Mouse (Mus musculus) G1E-ER4 (cell line): ENCODE results near the gene Ninj2. TPM values are rescaled to one million over a fixed set of nuclear protein-coding genes. Genes with fewer than 3 reads are reported as not detected.

Source experiments
- GATA1 ChIP-seq: IDR thresholded peaks from one replicate; pipeline ENCODE4 v1.8.0; 2012; ENCODE audit warnings: low read length, inconsistent platforms
- polyA plus RNA-seq: library from polyadenylated mRNA; stranded (reverse); fragments of >175 nt; gene quantifications from 2 replicates; pipeline ENCODE4 v1.2.3, GENCODE M21; 2012

The Ninj2 gene
- polyA plus RNA-seq, 1 experiment: not detected

GRCm38 (mm10) chr6:120151616-120152053 is 58.5 kb downstream of the Ninj2 start:
- no peak for TF ChIP-seq GATA1

GRCm38 (mm10) chr6:120152739-120153696 is 59.9 kb downstream of the Ninj2 start:
- no peak for TF ChIP-seq GATA1

- no peak for TF ChIP-seq GATA1
Measured at GRCm38 (mm10) chr6:120154526-120155309, 61.6 kb downstream of the Ninj2 start.

GRCm38 (mm10) chr6:120155510-120155909 is 62.4 kb downstream of the Ninj2 start:
- TF ChIP-seq GATA1: no peak

GRCm38 (mm10) chr6:120157479-120157878 is 64.3 kb downstream of the Ninj2 start:
- TF ChIP-seq GATA1: no peak

- TF ChIP-seq GATA1: no peak
Measured at GRCm38 (mm10) chr6:120159133-120159901, 66.2 kb downstream of the Ninj2 start.

- no peak for TF ChIP-seq GATA1
Measured at GRCm38 (mm10) chr6:120162928-120163327, 69.8 kb downstream of the Ninj2 start.

- no peak for TF ChIP-seq GATA1
Measured at GRCm38 (mm10) chr6:120164765-120165164, 71.6 kb downstream of the Ninj2 start.

GRCm38 (mm10) chr6:120167574-120167973 is 74.4 kb downstream of the Ninj2 start:
- no peak for TF ChIP-seq GATA1

- no peak for TF ChIP-seq GATA1
Measured at GRCm38 (mm10) chr6:120172294-120173017, 79.3 kb downstream of the Ninj2 start.

GRCm38 (mm10) chr6:120174028-120174601 is 81.0 kb downstream of the Ninj2 start:
- no peak for TF ChIP-seq GATA1

- no peak for TF ChIP-seq GATA1
Measured at GRCm38 (mm10) chr6:120174602-120175115, 81.5 kb downstream of the Ninj2 start.

- TF ChIP-seq GATA1: no peak
Measured at GRCm38 (mm10) chr6:120175650-120176049, 82.5 kb downstream of the Ninj2 start.
